Mouse (Mus musculus): ENCODE measurements around the gene Il13ra1.

Il13ra1 gene

DNA sequence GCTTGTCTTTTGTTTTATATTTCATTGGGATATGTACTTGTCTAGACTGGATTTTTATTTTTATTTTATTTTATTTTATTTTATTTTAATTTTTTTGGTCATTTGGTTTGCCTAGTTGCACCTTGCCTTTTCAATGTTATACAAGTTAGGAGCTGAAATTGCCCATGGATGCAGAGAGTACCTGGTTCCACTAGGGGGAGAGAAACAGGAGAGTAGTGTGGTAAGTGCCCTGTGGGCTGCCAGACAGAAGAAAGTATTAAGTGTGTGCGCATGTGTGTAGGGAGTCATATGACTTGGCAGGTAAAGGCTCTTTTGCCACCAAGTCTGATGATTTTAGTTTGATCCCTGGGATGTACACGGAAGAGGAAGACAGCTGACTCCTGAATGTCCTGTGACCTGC lies 97.6 kb downstream of the Il13ra1 start:
- no peak for DNase-seq

DNA sequence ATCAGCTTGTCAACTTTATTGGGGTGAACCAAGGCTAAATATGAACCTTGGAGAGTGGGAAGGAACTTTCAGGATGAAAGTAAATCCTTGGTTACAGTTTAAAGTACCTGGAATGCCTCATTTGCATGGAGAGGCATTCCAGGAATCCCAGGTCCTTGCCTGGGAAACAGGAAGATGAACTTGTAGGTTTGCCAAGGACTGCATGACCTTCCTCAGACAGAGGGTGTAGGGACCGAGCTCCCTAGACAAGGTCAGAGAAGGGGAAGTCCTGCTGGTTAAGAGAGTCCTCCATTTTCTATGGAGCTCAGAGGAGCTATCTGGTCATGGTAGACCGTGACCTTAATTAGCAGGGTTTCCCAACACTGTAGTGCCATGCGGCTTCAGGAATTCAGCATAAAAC lies 99.3 kb downstream of the Il13ra1 start:
- DNase-seq: no peak

Data from cerebellum, postnatal 36 days (tissue).